Mouse (Mus musculus) forebrain, embryonic 10.5 days (tissue): ENCODE data around the gene Kcnc4. TPM values are rescaled to one million over a fixed set of nuclear protein-coding genes. Genes with fewer than 3 reads are reported as not detected.

Experiments
- DNase-seq: peaks from one replicate; pipeline ENCODE4 v3.0.0-alpha.2; 2017; ENCODE audit warnings: low spot score; ENCODE audit errors: extremely low spot score
- H3K27ac ChIP-seq: fragments of 300-500 bp; sonication (generic); 2 replicates; pipeline ENCODE4 v1.5.1; 2016; ENCODE audit warnings: mild to moderate bottlenecking
- H3K27me3 ChIP-seq: fragments of 300-500 bp; sonication (generic); 2 replicates; pipeline ENCODE4 v1.6.1; 2016; ENCODE audit warnings: mild to moderate bottlenecking; ENCODE audit not compliant: poor library complexity, severe bottlenecking
- H3K36me3 ChIP-seq: fragments of 300-500 bp; sonication (generic); replicated peaks from 2 replicates; pipeline ENCODE4 v1.6.1; 2016; ENCODE audit warnings: mild to moderate bottlenecking, moderate library complexity
- H3K4me1 ChIP-seq: fragments of 300-500 bp; sonication (generic); 2 replicates; pipeline ENCODE4 v1.6.1; 2016
- H3K4me3 ChIP-seq: fragments of 300-500 bp; sonication (generic); 2 replicates; pipeline ENCODE4 v1.5.1; 2016; ENCODE audit warnings: mild to moderate bottlenecking, moderate library complexity
- H3K9me3 ChIP-seq: fragments of 300-500 bp; sonication (generic); 2 replicates; pipeline ENCODE4 v1.6.1; 2016; ENCODE audit warnings: mild to moderate bottlenecking, moderate library complexity
- WGBS: fragments of 180-500 bp; shearing (Covaris S2); methylation state at CpG from one replicate; pipeline ENCODE4 v1.1.7; 2016; 5-methylcytosine and 5-hydroxymethylcytosine counted together
- polyA plus RNA-seq: library from polyadenylated mRNA; unstranded; fragments of >200 nt; fragmentation: Nextera tagmentation; extraction: Ambion mirVana; gene quantifications from 2 replicates; pipeline ENCODE4 v1.2.1, GENCODE M21; 2016

Gene Kcnc4
- polyA plus RNA-seq, 1 experiment from 2014 or later: not detected

- H3K9me3 ChIP-seq: no peaks in the 10 kb centered on the region
- WGBS: 73% methylated on average over 8 of the region's 8 CpGs
- no peak for DNase-seq
- no peaks in the 10 kb centered on the region for H3K27me3 ChIP-seq
- H3K4me3 ChIP-seq: no peak overlapping the region
- H3K4me1 ChIP-seq: peaks cover 11% of the 10 kb centered on the region
- H3K27ac ChIP-seq: no peak overlapping the region
- H3K36me3 ChIP-seq: no peaks in the 10 kb centered on the region
Observed at GRCm38 (mm10) chr3:107412509-107412908, 46.8 kb downstream of the Kcnc4 start.

DNA sequence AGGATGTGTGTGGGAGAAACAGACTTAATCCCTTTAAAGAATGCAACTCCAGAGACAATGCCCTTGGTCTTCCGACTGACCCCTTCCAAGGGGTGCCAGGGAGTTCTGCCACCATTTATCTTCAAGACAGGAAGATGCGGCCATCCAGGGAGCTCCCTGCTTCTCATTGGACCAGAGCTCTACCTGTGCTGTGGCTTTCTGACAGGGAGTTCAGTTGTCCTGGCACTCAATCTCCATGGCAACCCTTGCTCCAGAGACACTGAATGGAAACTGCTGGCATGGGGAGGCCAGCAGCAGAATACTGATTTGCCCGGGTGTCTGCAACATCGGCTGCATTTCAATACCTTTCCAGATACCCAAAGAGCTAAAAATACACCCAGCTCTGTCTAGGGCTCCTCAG lies 47.7 kb downstream of the Kcnc4 start:
- Histone ChIP-seq H3K9me3 (no peaks in the 10 kb centered on the region), H3K36me3 (no peaks in the 10 kb centered on the region), H3K4me3 (no peak overlapping the region), H3K27ac (no peak overlapping the region), H3K27me3 (no peaks in the 10 kb centered on the region), H3K4me1 (peaks cover 11% of the 10 kb centered on the region)
- DNase-seq: no peak
- WGBS: 51% methylated on average over 4 of the region's 4 CpGs

DNA sequence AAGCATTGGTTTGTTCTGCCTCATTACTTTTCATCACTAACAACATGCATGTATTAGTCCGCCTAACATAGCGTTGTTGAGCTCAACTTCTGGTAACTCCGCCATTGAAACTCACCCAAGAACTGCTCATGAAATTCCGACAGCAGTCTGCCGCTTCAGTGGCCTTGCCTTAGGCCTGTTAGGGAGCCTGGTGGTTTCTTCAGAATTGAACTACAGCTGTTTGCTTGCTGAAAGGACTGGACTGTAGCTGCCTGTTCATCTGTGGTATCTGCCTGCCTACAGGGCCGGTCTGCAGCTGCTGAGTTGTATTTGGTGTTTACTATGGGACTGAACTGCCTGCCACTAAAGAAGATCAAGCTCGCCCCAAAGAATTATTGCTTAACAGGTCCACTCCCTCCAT lies 58.0 kb downstream of the Kcnc4 start:
- WGBS: 94% methylated on average over 7 of the region's 7 CpGs
- Histone ChIP-seq H3K36me3 (no peaks in the 10 kb centered on the region), H3K9me3 (no peaks in the 10 kb centered on the region), H3K27me3 (no peaks in the 10 kb centered on the region), H3K27ac (no peak overlapping the region), H3K4me1 (no peaks in the 10 kb centered on the region), H3K4me3 (no peak overlapping the region)
- DNase-seq: no peak

DNA sequence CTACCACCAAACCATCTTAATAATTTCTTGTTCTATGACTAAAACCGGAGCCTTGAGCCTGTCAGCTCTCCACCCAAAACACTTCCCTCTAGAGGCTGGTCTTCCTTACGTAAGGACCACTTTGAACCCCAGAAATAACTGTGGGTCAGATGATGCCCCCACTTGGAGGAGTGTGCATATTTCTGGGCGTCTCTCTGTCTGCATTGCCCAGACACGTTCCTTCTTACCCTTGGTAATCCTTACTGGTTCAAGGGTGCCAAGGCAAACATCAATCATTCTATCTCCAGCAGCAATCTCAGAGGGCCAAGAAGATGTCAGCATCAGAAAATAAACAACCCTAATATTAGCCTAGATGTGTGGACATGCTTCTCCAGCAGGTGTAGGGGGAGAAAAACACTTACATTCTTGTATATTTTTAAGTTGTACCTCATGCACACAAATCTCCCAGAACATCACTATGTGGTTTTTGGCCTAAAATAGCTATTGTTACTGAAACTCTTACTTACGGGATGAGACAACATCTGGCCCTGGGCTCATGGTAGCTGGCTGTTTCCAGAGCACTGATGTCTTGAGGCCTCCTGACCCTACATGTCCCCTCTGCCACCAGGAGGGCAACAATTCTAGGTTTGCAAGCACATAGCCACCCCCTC lies 59.2 kb downstream of the Kcnc4 start:
- WGBS: 89% methylated on average over 5 of the region's 5 CpGs
- H3K27me3 ChIP-seq: no peaks in the 10 kb centered on the region
- no peak for DNase-seq
- no peak overlapping the region for H3K4me3 ChIP-seq
- no peaks in the 10 kb centered on the region for H3K4me1 ChIP-seq
- H3K9me3 ChIP-seq: no peaks in the 10 kb centered on the region
- H3K27ac ChIP-seq: no peak overlapping the region
- H3K36me3 ChIP-seq: no peaks in the 10 kb centered on the region

DNA sequence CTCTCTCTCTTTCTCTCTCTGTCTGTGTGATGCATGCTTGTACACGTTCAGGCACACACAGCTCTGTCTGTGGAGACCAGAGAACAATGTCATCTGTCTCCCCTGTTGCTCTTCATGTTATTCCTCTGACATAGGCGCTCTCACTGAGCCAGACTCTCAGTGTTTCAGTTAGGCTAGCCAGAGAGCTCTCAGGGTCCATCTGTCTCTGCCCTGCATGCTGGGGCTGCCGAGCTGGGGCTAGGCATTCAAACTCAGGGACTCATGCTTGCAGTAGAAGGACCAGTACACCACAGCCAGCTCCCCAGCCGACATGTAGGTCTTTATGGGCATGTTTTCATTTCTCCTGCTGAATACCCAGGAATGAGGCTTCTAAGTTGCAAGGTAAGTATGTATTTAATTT lies 68.2 kb downstream of the Kcnc4 start:
- DNase-seq: no peak
- WGBS: 64% methylated on average over 4 of the region's 4 CpGs

More for the DNA sequence above, 68.2 kb downstream of the Kcnc4 start:
- H3K9me3 ChIP-seq: no peaks in the 10 kb centered on the region
- no peak overlapping the region for H3K4me3 ChIP-seq
- H3K36me3 ChIP-seq: no peaks in the 10 kb centered on the region
- H3K27me3 ChIP-seq: no peaks in the 10 kb centered on the region
- H3K4me1 ChIP-seq: no peaks in the 10 kb centered on the region
- no peak overlapping the region for H3K27ac ChIP-seq

Other genes with a start within 250 kb of the Kcnc4 start
- gene Cym, start 237.8 kb downstream of the Kcnc4 start, polyA plus RNA-seq: not detected in 2 replicates
- not detected in 2 replicates for gene A630076J17Rik, start 228.9 kb downstream of the Kcnc4 start, polyA plus RNA-seq
- gene Prok1, start 219.8 kb downstream of the Kcnc4 start, polyA plus RNA-seq: not detected in 2 replicates
- gene Lamtor5, start 180.7 kb downstream of the Kcnc4 start, polyA plus RNA-seq: 177 and 184 TPM in 2 replicates
- 1.9 and 2.2 TPM in 2 replicates for gene Slc16a4, start 168.3 kb downstream of the Kcnc4 start, polyA plus RNA-seq
- 18.2 and 19.9 TPM in 2 replicates for gene Rbm15, start 125.9 kb downstream of the Kcnc4 start, polyA plus RNA-seq
- gene Slc6a17, start 58.5 kb upstream of the Kcnc4 start, polyA plus RNA-seq: 2.4 and 3.7 TPM in 2 replicates
- gene Ubl4b, start 95.5 kb upstream of the Kcnc4 start, polyA plus RNA-seq: 0.46 and 0.54 TPM in 2 replicates
- gene Alx3, start 135.5 kb upstream of the Kcnc4 start, polyA plus RNA-seq: 41.0 and 41.6 TPM in 2 replicates
- gene Gm10961, start 171.8 kb upstream of the Kcnc4 start, polyA plus RNA-seq: not detected in 2 replicates
- gene Strip1, start 172.1 kb upstream of the Kcnc4 start, polyA plus RNA-seq: 69.0 and 70.5 TPM in 2 replicates
- gene Ahcyl1, start 237.0 kb upstream of the Kcnc4 start, polyA plus RNA-seq: 92.3 and 92.4 TPM in 2 replicates